Mouse (Mus musculus) heart, adult 2 months (tissue): ENCODE results near the gene Thap3.

Experiments used
- CTCF ChIP-seq: fragments of 200-600 bp; IDR thresholded peaks from 2 replicates; pipeline ENCODE4 v1.8.1; 2022; ENCODE audit warnings: antibody characterized with exemption, mild to moderate bottlenecking, moderate library complexity
- EP300 ChIP-seq: fragments of 200-500 bp; IDR thresholded peaks from 2 replicates; pipeline ENCODE4 v1.6.1; 2011; ENCODE audit warnings: low read depth, low read length, control low read depth; ENCODE audit not compliant: insufficient read depth
- POLR2A ChIP-seq: fragments of 200-500 bp; IDR thresholded peaks from 2 replicates; pipeline ENCODE4 v1.6.1; 2011; ENCODE audit warnings: mild to moderate bottlenecking, low read depth, low read length, control low read depth; ENCODE audit not compliant: insufficient read depth

DNA sequence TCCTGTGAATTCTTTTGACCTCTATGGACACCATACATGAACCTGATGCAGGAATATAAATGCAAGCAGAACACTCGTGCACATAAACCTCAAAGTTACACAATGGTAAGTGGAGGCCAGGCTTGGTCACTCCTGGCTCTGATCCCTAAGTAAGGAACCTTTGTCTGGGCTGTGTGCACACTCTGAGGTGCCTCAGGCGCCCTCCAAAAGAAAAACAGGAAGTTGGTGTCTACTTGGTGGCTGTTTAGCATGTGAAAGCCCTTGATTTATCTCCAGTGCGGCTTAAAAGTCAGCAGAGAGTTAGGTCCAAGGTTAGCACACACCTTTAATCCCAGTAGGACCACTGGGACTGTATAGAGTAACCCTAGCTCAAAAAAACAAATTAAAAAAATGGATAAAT is 10.7 kb upstream of the Thap3 start:
- no peak for TF ChIP-seq CTCF
- TF ChIP-seq EP300, result no peak
- no peak for TF ChIP-seq POLR2A
